Mouse (Mus musculus) liver, adult 2 months (tissue): ENCODE data around the gene Fgfr2.

Source experiments
- CTCF ChIP-seq: fragments of 200-500 bp; IDR thresholded peaks from 2 replicates; pipeline ENCODE4 v1.5.1; 2011; ENCODE audit warnings: low read depth, low read length, control low read depth
- POLR2A ChIP-seq: fragments of 200-500 bp; IDR thresholded peaks from 2 replicates; pipeline ENCODE4 v1.6.1; 2011; ENCODE audit warnings: low read length, control low read depth; ENCODE audit not compliant: insufficient read depth; ENCODE audit errors: extremely low read depth

DNA sequence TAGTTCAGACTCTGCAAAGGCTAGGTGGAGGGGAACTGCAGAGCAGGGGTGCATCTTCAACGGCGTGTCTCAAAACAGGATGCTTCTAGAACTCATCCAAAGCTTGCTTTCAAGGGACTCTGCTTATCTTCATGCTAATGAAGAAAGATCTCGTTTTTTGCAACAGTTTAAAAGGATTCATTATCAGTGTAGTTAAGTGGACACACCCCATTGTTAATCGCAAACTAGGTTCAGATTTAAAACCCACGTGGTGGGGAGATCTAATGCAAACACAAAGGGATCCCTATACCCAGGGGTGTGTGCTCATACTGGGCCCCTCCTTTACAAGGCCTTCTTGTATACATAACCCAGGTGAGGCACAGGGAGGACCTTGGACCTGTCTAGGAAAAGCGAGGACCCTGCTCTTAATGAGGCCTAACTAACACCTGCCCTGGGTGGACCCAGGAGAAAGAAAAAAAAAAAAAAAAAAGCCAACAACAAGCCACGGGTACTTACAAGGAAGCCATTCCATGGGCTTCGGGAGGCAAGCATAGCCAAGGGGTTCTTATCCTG is 93.6 kb downstream of the Fgfr2 start:
- TF ChIP-seq POLR2A (no peak), CTCF (no peak)
